Comparison of ENCODE assay signal across 8 mouse cellular contexts in genomic region chr10:67979401-67980157, GRCm38 (mm10). TPM values are rescaled to one million over a fixed set of nuclear protein-coding genes. Genes with fewer than 3 reads are reported as not detected.
A peak's percentile ranks its signal among the peaks of the same experiment; 100 is the strongest.
DNase-seq lines count a peak whose midpoint lies in the region; ATAC-seq and TF ChIP-seq lines count a peak whose summit lies in the region.

Gene Rtkn2, plus strand, starts transcription at chr10:67979570.

- H3ac ChIP-seq in myocyte (ENCODE audit: control insufficient read depth, insufficient read length), result no peak within 1 kb of the TSS

- peaks cover 8% of the 10 kb centered on the region for H3K79me2 ChIP-seq in myocyte (ENCODE audit: control insufficient read depth, insufficient read depth)

- under 1% methylated on average over 57 of the region's 57 CpGs for WGBS in heart, embryonic 12.5 days
- under 1% methylated on average over 57 of the region's 57 CpGs for WGBS in kidney, embryonic 16.5 days
- under 1% methylated on average over 57 of the region's 57 CpGs for WGBS in liver, embryonic 11.5 days

- H3K36me3 ChIP-seq in erythroblast, embryonic 14.5 days (ENCODE audit: control insufficient read depth), result no peaks in the 10 kb centered on the region
- no peaks in the 10 kb centered on the region for H3K36me3 ChIP-seq in heart, embryonic 12.5 days
- H3K36me3 ChIP-seq in kidney, embryonic 16.5 days (ENCODE audit: insufficient read depth, low read length), result no peaks in the 10 kb centered on the region
- no peaks in the 10 kb centered on the region for H3K36me3 ChIP-seq in liver, embryonic 11.5 days (ENCODE audit: control insufficient read depth, insufficient read depth, low read length)
- H3K36me3 ChIP-seq in myocyte (ENCODE audit: control insufficient read depth, insufficient read depth), result no peaks in the 10 kb centered on the region

- H3K27me3 ChIP-seq in erythroblast, embryonic 14.5 days (ENCODE audit: control insufficient read depth), result no peaks in the 10 kb centered on the region
- H3K27me3 ChIP-seq in heart, embryonic 12.5 days (replicated peaks), result no peaks in the 10 kb centered on the region
- H3K27me3 ChIP-seq in kidney, embryonic 16.5 days (ENCODE audit: insufficient read depth, low read length), result no peaks in the 10 kb centered on the region
- no peaks in the 10 kb centered on the region for H3K27me3 ChIP-seq in liver, embryonic 11.5 days (replicated peaks; ENCODE audit: control insufficient read depth, insufficient read depth, low read length)
- no peaks in the 10 kb centered on the region for H3K27me3 ChIP-seq in myocyte (ENCODE audit: control insufficient read depth, insufficient read depth, insufficient read length)

- H3K4me2 ChIP-seq in heart, embryonic 12.5 days, result peak within 1 kb of the TSS; percentile 95
- peak within 1 kb of the TSS; percentile 98 for H3K4me2 ChIP-seq in kidney, embryonic 16.5 days (replicated peaks; ENCODE audit: low read depth, low read length)
- peak within 1 kb of the TSS; percentile 94 for H3K4me2 ChIP-seq in liver, embryonic 11.5 days
- H3K4me2 ChIP-seq in myocyte (ENCODE audit: low read depth), result peak within 1 kb of the TSS; percentile 73

- TF ChIP-seq POLR2A in myocyte (IDR thresholded peaks at IDR 0.05; ENCODE audit: insufficient read length, low read depth), result no peak

- H3K9ac ChIP-seq in heart, embryonic 12.5 days, result peak within 1 kb of the TSS; percentile 81
- peak within 1 kb of the TSS; percentile 83 for H3K9ac ChIP-seq in kidney, embryonic 16.5 days (replicated peaks; ENCODE audit: low read length)
- H3K9ac ChIP-seq in liver, embryonic 11.5 days (ENCODE audit: low read depth, low read length), result peak within 1 kb of the TSS; percentile 75

- no peaks in the 10 kb centered on the region for H3K9me3 ChIP-seq in erythroblast, embryonic 14.5 days (ENCODE audit: control insufficient read depth, low read length)
- no peaks in the 10 kb centered on the region for H3K9me3 ChIP-seq in heart, embryonic 12.5 days (replicated peaks)
- no peaks in the 10 kb centered on the region for H3K9me3 ChIP-seq in kidney, embryonic 16.5 days (ENCODE audit: low read length)
- H3K9me3 ChIP-seq in liver, embryonic 11.5 days (ENCODE audit: control insufficient read depth, low read length), result no peaks in the 10 kb centered on the region

- peak within 1 kb of the TSS; percentile 70 for H3K4me3 ChIP-seq in erythroblast, embryonic 14.5 days (replicated peaks)
- H3K4me3 ChIP-seq in heart, embryonic 12.5 days, result peak within 1 kb of the TSS; percentile 71
- peak within 1 kb of the TSS; percentile 83 for H3K4me3 ChIP-seq in kidney, embryonic 16.5 days (ENCODE audit: low read length)
- H3K4me3 ChIP-seq in liver, embryonic 11.5 days (ENCODE audit: low read depth, low read length), result peak within 1 kb of the TSS; percentile 83
- H3K4me3 ChIP-seq in myocyte, result peak within 1 kb of the TSS; percentile 31

- H3K4me1 ChIP-seq in erythroblast, embryonic 14.5 days (ENCODE audit: control insufficient read depth), result peaks cover 12% of the 10 kb centered on the region
- 0 out of 2 replicates have a peak, but pooled peaks cover 3% of the 10 kb centered on the region for H3K4me1 ChIP-seq in heart, embryonic 12.5 days (replicated peaks)
- peaks cover 9% of the 10 kb centered on the region; the same call in 1 of the 2 replicates for H3K4me1 ChIP-seq in kidney, embryonic 16.5 days (ENCODE audit: insufficient read depth, low read length)
- H3K4me1 ChIP-seq in liver, embryonic 11.5 days (replicated peaks; ENCODE audit: control insufficient read depth, insufficient read depth, low read length), result peaks cover 4% of the 10 kb centered on the region

- DNase-seq in CD4-positive, CD25-positive, alpha-beta regulatory T cell, adult 2 months (ENCODE audit: low read depth, low spot score), result peak; percentile 92
- peak; percentile 87 for DNase-seq in brain, embryonic 18.5 days (ENCODE audit: low read depth, low spot score)
- DNase-seq in liver, embryonic 11.5 days (ENCODE audit: low spot score), result peak; percentile 96
- peak; percentile 90 to 94 for DNase-seq in spleen, postnatal 4 days (ENCODE audit: low spot score in 2 of 2)

- H3K27ac ChIP-seq in heart, embryonic 12.5 days (ENCODE audit: poor library complexity, severe bottlenecking), result peak within 1 kb of the TSS; percentile 35; the same call in 1 of the 2 replicates
- peak within 1 kb of the TSS; percentile 81 for H3K27ac ChIP-seq in kidney, embryonic 16.5 days (ENCODE audit: low read length)
- peak within 1 kb of the TSS; percentile 52 for H3K27ac ChIP-seq in liver, embryonic 11.5 days (ENCODE audit: low read depth, low read length)

- ATAC-seq in heart, embryonic 12.5 days (ENCODE audit: insufficient number of reproducible peaks, low FRiP score), result peak; percentile 97
- ATAC-seq in kidney, embryonic 16.5 days (ENCODE audit: low FRiP score, low TSS enrichment), result peak; percentile 99
- peak; percentile 96 for ATAC-seq in liver, embryonic 11.5 days (replicated peaks; ENCODE audit: low FRiP score)

TF ChIP-seq in myocyte, 11 proteins besides CTCF, POLR2A, EP300 and RAD21:
- peak; percentile 94 for TF ChIP-seq E2F4 (IDR thresholded peaks at IDR 0.05; ENCODE audit: insufficient read depth)
- no peak for TF ChIP-seq USF1 (IDR thresholded peaks at IDR 0.05; ENCODE audit: low read depth)
- peak in 1 of 3 experiments; percentile 36 for TF ChIP-seq MYOG (IDR thresholded peaks at IDR 0.05; ENCODE audit: control insufficient read depth in 1 of 3, insufficient read depth in 1 of 3, insufficient read length in 2 of 3, low read depth in 2 of 3)
- TF ChIP-seq SRF (IDR thresholded peaks at IDR 0.05; ENCODE audit: control insufficient read depth, insufficient read length, low read depth), result no peak
- TF ChIP-seq TCF12 (IDR thresholded peaks at IDR 0.05; ENCODE audit: insufficient read depth, poor library complexity, severe bottlenecking), result no peak
- peak in 1 of 3 experiments; percentile 0 for TF ChIP-seq MYOD1 (IDR thresholded peaks at IDR 0.05; ENCODE audit: control insufficient read depth in 1 of 3, insufficient read length in 2 of 3, low read depth in 2 of 3)
- no peak for TF ChIP-seq MAX (IDR thresholded peaks at IDR 0.05; ENCODE audit: low read depth)
- no peak for TF ChIP-seq POLR2AphosphoS2 (IDR thresholded peaks at IDR 0.05; ENCODE audit: insufficient read length, low read depth)
- no peak for TF ChIP-seq REST (IDR thresholded peaks at IDR 0.05; ENCODE audit: insufficient read depth, insufficient read length)

RNA-seq across cellular contexts. Expression of gene Rtkn2, which starts in this region (rescaled TPM):
- not detected in 2 replicates for polyA plus RNA-seq in erythroblast, embryonic 14.5 days (2012)
- polyA plus RNA-seq in heart, embryonic 12.5 days (2016; fragmentation: Nextera tagmentation; extraction: Ambion mirVana), result 7.4 and 7.9 TPM in 2 replicates
- polyA plus RNA-seq in kidney, embryonic 16.5 days (2015; fragmentation: Nextera tagmentation; extraction: Ambion mirVana), result 10.2 TPM in 2 replicates
- polyA plus RNA-seq in liver, embryonic 11.5 days (2014; fragmentation: Nextera tagmentation; extraction: Ambion mirVana), result 4.9 and 5.7 TPM in 2 replicates
- 3.5 TPM for polyA plus RNA-seq in myocyte (2012; fragmentation: generic; extraction: Trizol)

Comparison
In these comparisons a context has a peak if more than half of its experiments do, and no peak if none do; other contexts are left out.
1. Peak in every context shown above with its lines: DNase-seq, ATAC-seq, H3K4me3 ChIP-seq and H3K27ac ChIP-seq.
2. H3K4me3 ChIP-seq: peak in every context shown above with its lines; median percentile 83 in kidney, embryonic 16.5 days; 83 in liver, embryonic 11.5 days; 71 in heart, embryonic 12.5 days; 70 in erythroblast, embryonic 14.5 days; 31 in myocyte.